Mouse (Mus musculus): ENCODE results near the gene Hist1h4m. TPM values are rescaled to one million over a fixed set of nuclear protein-coding genes. Genes with fewer than 3 reads are reported as not detected.
"Not testable (repeated sequence)": the region's sequence is repeated elsewhere in the genome, so short reads cannot be mapped to it uniquely, and the experiment has no call there.

Gene Hist1h4m
- polyA plus RNA-seq, 1 experiment from 2014 or later, result not detected

DNA sequence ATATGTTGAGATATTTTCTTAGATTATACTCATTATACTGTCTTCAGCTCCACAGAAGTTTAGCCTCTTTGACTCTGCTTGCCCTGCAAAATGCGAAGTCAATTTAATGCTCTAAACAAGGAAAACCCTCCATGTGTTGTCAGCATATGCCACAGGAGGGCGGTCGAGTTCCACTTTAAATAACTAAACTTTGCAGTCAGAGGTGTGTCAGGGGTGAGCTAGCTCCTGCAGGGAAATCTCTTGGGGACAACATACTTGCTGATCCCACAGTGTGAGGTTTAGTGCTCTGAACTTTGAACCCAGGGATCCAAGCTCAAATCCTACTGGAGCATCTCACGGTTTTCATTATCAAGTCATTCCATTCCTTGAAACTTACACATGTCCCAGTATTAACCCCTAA is 29.0 kb downstream of the Hist1h4m start:
- not testable (repeated sequence) for H3K27ac ChIP-seq; H3K36me3 ChIP-seq (ENCODE audit: inconsistent target); H3K79me2 ChIP-seq (ENCODE audit: inconsistent target); H3K4me3 ChIP-seq (ENCODE audit: inconsistent target)
- no CpG with 5 or more reads among the region's 4 CpGs for WGBS (ENCODE audit: missing documents)

DNA sequence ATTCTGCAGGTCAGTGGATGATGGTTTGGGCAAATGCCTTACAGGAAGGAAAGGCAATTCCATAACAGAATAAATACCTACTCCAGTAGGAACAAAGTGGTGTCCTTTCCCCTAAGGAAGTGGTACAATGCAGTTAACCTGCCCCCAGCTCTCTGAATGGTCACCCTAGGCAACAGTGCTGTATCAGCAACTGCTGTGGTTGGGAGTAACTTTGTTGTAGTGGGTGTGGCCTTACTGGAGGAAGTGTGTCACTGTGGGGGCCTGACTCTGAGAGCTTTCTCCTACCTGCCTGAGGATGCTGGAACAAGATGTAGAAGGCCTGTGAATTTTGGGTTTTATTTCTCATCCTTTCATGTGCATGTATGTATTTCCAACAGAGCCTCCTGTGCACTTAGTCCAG is 34.8 kb downstream of the Hist1h4m start:
- not testable (repeated sequence) for H3K27ac ChIP-seq; H3K36me3 ChIP-seq (ENCODE audit: inconsistent target); H3K4me3 ChIP-seq (ENCODE audit: inconsistent target); H3K79me2 ChIP-seq (ENCODE audit: inconsistent target)

DNA sequence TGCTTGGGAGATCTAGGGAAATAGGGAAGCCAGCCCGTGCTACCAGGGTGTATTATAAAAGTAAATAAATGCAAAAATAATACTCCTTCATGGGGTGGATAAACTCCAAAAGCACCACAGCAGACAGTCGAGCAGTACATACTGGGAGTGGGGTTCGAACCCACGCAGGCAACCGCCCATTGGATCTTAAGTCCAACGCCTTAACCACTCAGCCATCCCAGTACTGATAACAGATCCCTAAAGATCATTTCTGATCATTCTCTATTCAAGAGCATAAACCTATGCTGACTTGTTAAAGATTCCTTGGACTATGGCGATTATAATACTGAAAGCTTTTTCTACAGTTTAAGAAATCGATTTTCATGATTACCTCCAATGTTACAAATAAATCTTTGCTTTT is 36.3 kb downstream of the Hist1h4m start:
- 88% methylated on average over 8 of the region's 8 CpGs for WGBS (ENCODE audit: missing documents)
- Histone ChIP-seq H3K36me3 (ENCODE audit: inconsistent target) (no peaks in the 10 kb centered on the region), H3K79me2 (ENCODE audit: inconsistent target) (no peaks in the 10 kb centered on the region)

DNA sequence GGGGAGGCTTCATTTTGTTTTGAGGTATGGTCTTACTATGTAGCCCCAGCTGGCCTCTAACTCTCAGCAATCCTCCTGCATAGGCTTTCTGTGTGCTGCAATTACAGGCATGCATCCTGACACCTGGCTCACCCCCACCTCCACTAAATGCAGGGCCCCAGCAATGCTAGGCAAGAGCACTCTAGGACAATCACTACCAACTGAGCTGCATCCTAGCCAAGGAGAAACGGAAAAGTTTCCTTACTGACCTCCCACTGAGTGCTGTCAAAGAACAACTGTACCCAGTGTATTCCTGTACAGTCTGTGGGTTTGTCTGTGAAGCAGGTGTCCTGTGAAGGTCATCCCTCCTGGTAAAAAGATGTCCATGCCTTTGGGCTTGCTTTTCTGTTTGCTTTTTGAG is 39.1 kb downstream of the Hist1h4m start:
- not testable (repeated sequence) for H3K36me3 ChIP-seq (ENCODE audit: inconsistent target); H3K79me2 ChIP-seq (ENCODE audit: inconsistent target); H3K4me3 ChIP-seq (ENCODE audit: inconsistent target); H3K27ac ChIP-seq
- 86% methylated on average over 1 of the region's 1 CpGs for WGBS (ENCODE audit: missing documents)

More for the DNA sequence above, 36.3 kb downstream of the Hist1h4m start:
- no peak overlapping the region for H3K27ac ChIP-seq
- H3K4me3 ChIP-seq (ENCODE audit: inconsistent target), result no peak overlapping the region

DNA sequence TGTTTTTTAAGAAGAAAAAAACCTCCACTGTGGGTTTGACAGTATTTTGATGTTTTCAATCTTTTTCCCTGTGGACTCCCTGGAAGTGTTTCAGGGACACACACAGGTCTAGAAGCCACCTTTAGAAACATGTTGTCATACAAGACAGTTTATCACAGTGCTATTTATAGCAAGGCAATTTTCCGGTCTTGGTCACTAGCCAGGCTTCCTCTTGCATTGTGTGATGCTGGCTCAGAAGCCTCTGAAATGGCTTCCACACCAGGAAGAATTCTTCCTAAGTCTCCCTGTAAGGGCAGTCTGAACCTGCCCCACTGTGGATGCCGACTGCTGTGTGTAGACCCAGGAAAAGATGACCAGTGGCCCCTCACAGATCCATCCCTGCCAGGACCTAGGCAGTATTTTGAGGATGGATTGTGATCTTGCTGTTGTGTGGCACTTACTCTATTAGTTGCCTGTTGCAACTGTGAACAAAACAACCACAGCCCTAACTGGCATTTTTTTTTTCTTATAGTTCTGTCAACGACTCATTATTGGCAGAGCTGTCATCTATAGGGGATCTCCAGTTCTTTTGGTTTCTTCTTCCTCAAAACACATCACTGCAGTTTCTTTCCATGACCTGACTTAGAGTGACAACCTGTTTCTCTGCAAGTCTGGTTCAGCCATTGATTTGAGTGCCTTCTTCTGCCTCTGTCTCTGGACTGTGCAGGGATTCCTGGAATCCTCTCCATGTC is 40.8 kb downstream of the Hist1h4m start:
- H3K79me2 ChIP-seq (ENCODE audit: inconsistent target), result no peaks in the 10 kb centered on the region
- no peaks in the 10 kb centered on the region for H3K36me3 ChIP-seq (ENCODE audit: inconsistent target)
- peak overlapping the region; percentile 48 for H3K27ac ChIP-seq
- H3K4me3 ChIP-seq (ENCODE audit: inconsistent target), result no peak overlapping the region
- WGBS (ENCODE audit: missing documents), result 2% methylated on average over 3 of the region's 3 CpGs

DNA sequence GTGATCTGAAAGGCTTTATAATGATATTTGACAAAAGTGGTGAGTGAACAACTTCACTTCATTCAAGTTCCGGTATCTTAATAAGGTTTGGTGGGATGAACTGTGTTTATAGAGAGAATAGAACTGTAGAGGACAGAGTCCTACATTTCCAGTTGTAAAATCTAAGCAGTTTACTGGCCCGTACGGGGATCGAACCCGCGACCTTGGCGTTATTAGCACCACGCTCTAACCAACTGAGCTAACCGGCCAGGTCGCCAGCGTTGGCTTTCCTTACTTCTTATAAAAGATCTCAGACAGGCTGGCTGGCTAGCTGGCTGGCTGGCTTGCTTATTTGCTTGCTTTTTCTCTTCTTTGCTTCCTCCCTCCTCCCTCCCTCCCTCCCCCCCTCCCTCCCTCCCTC is 43.6 kb downstream of the Hist1h4m start:
- Histone ChIP-seq H3K4me3 (ENCODE audit: inconsistent target) (peak overlapping the region; percentile 59), H3K79me2 (ENCODE audit: inconsistent target) (no peaks in the 10 kb centered on the region), H3K36me3 (ENCODE audit: inconsistent target) (no peaks in the 10 kb centered on the region), H3K27ac (no peak overlapping the region)
- WGBS (ENCODE audit: missing documents), result 17% methylated on average over 11 of the region's 11 CpGs

DNA sequence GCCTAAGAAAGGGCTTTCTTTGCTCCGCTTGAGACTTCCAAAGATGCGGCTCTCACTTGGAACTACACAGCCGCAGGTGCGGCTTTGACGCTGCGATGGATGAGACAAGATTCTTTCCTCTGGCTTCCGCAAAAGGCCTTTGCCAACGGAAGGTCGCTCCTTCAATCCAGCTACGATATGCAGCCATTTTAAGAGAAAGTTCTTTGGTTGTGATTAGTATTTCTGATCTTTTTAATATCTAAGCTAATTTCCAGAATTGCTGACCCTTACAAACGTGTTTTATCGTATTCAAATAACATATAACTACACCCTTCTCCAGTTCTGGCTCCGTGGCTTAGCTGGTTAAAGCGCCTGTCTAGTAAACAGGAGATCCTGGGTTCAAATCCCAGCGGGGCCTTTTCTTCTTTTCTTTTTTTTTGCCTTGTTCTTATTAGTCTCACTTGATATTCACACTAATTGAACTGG is 44.2 kb downstream of the Hist1h4m start:
- peak overlapping the region; percentile 59 for H3K4me3 ChIP-seq (ENCODE audit: inconsistent target)
- no peaks in the 10 kb centered on the region for H3K79me2 ChIP-seq (ENCODE audit: inconsistent target)
- 19% methylated on average over 15 of the region's 15 CpGs for WGBS (ENCODE audit: missing documents)
- no peak overlapping the region for H3K27ac ChIP-seq
- no peaks in the 10 kb centered on the region for H3K36me3 ChIP-seq (ENCODE audit: inconsistent target)

DNA sequence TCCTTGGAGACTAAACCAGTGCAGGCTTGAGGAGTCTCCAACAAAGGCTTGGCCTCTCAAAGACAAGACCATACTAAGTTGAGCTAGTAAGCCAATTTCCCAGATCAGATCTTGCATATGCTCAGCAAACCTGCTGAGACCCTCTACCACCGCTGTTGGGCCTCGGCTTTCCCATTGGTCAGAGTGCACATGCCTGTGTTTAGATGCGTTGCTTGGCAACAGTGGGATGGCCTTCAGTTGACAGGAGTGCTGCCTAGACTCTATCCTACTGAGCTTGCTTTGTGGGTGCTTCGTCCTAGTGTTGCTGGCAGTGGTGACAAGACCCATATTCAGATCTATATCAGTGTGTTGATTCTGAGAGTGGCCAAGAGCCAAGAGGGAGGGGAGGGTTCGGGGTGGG is 50.1 kb downstream of the Hist1h4m start:
- no peak overlapping the region for H3K4me3 ChIP-seq (ENCODE audit: inconsistent target)
- no peaks in the 10 kb centered on the region for H3K36me3 ChIP-seq (ENCODE audit: inconsistent target)
- H3K27ac ChIP-seq, result no peak overlapping the region
- WGBS (ENCODE audit: missing documents), result 79% methylated on average over 4 of the region's 5 CpGs
- no peaks in the 10 kb centered on the region for H3K79me2 ChIP-seq (ENCODE audit: inconsistent target)

Other genes with a start within 250 kb of the Hist1h4m start
- not detected in 3 replicates for gene Olfr1364, start 230.0 kb upstream of the Hist1h4m start, polyA plus RNA-seq (2018)
- gene Olfr1362, start 197.7 kb upstream of the Hist1h4m start, polyA plus RNA-seq (2018), result not detected in 3 replicates
- not detected in 3 replicates for gene Olfr11, start 169.2 kb upstream of the Hist1h4m start, polyA plus RNA-seq (2018)
- gene Olfr1361, start 148.4 kb upstream of the Hist1h4m start, polyA plus RNA-seq (2018), result not detected in 3 replicates
- gene Olfr1360, start 134.3 kb upstream of the Hist1h4m start, polyA plus RNA-seq (2018), result not detected in 3 replicates
- not detected in 3 replicates for gene Olfr1359, start 113.6 kb upstream of the Hist1h4m start, polyA plus RNA-seq (2018)
- gene Hist1h2bl, start 95.6 kb upstream of the Hist1h4m start, polyA plus RNA-seq (2018), result not detected in 3 replicates
- not detected in 3 replicates for gene Hist1h2ai, start 95.3 kb upstream of the Hist1h4m start, polyA plus RNA-seq (2018)
- 1.6 TPM in 1 of 3 replicates, not detected in the others for gene Hist1h3h, start 94.1 kb upstream of the Hist1h4m start, polyA plus RNA-seq (2018)
- not detected in 3 replicates for gene Hist1h2bm, start 89.7 kb upstream of the Hist1h4m start, polyA plus RNA-seq (2018)
- not detected in 3 replicates for gene Hist1h4j, start 76.7 kb upstream of the Hist1h4m start, polyA plus RNA-seq (2018)
- gene Hist1h4k, start 61.2 kb upstream of the Hist1h4m start, polyA plus RNA-seq (2018), result 3.4 to 5.4 TPM in 2 of 3 replicates, not detected in the other
- not detected in 3 replicates for gene Hist1h2ak, start 57.9 kb upstream of the Hist1h4m start, polyA plus RNA-seq (2018)
- 1.4 TPM in 1 of 3 replicates, not detected in the others for gene Hist1h2bn, start 57.6 kb upstream of the Hist1h4m start, polyA plus RNA-seq (2018)
- gene Hist1h1b, start 31.1 kb upstream of the Hist1h4m start, polyA plus RNA-seq (2018), result not detected in 3 replicates
- gene Hist1h3i, start 28.4 kb upstream of the Hist1h4m start, polyA plus RNA-seq (2018), result not detected in 3 replicates
- not detected in 3 replicates for gene Hist1h2an, start 24.5 kb upstream of the Hist1h4m start, polyA plus RNA-seq (2018)
- gene Hist1h2bp, start 24.3 kb upstream of the Hist1h4m start, polyA plus RNA-seq (2018), result not detected in 3 replicates
- gene Hist1h2bq, start 1.5 kb upstream of the Hist1h4m start, polyA plus RNA-seq (2018), result 0.17 to 0.62 TPM in 2 of 3 replicates, not detected in the other
- gene Hist1h2ao, start 1.3 kb upstream of the Hist1h4m start, polyA plus RNA-seq (2018), result not detected in 3 replicates
- gene Hist1h4n, start 20.4 kb downstream of the Hist1h4m start, polyA plus RNA-seq (2018), result not detected in 3 replicates
- 13.7 to 51.2 TPM (median 37.0 TPM) in 3 replicates for gene Hist1h2ap, start 21.8 kb downstream of the Hist1h4m start, polyA plus RNA-seq (2018)
- 1.1 TPM in 1 of 3 replicates, not detected in the others for gene Hist1h2br, start 22.0 kb downstream of the Hist1h4m start, polyA plus RNA-seq (2018)
- gene Zfp184, start 133.3 kb downstream of the Hist1h4m start, polyA plus RNA-seq (2018), result 0.14 TPM in 1 of 3 replicates, not detected in the others
- not detected in 3 replicates for gene Pom121l2, start 169.4 kb downstream of the Hist1h4m start, polyA plus RNA-seq (2018)
- 0.52 to 2.6 TPM (median 1.3 TPM) in 3 replicates for gene Prss16, start 198.0 kb downstream of the Hist1h4m start, polyA plus RNA-seq (2018)
- gene Hist1h2ah, start 223.8 kb downstream of the Hist1h4m start, polyA plus RNA-seq (2018), result not detected in 3 replicates
- not detected in 3 replicates for gene Hist1h2bk, start 224.1 kb downstream of the Hist1h4m start, polyA plus RNA-seq (2018)
- 2.6 to 11.5 TPM (median 7.3 TPM) in 3 replicates for gene Hist1h4i, start 229.6 kb downstream of the Hist1h4m start, polyA plus RNA-seq (2018)
- gene Hist1h2ag, start 231.2 kb downstream of the Hist1h4m start, polyA plus RNA-seq (2018), result not detected in 3 replicates
- gene Hist1h2bj, start 231.5 kb downstream of the Hist1h4m start, polyA plus RNA-seq (2018), result not detected in 3 replicates

Measured in macrophage (primary cell).